Mouse (Mus musculus): Measurements from ENCODE around the gene Cd53. TPM values are rescaled to one million over a fixed set of nuclear protein-coding genes. Genes with fewer than 3 reads are reported as not detected.

Gene Cd53
- polyA plus RNA-seq (2012; rRNA removed) = 9.3 and 11.3 TPM in 2 replicates

DNA sequence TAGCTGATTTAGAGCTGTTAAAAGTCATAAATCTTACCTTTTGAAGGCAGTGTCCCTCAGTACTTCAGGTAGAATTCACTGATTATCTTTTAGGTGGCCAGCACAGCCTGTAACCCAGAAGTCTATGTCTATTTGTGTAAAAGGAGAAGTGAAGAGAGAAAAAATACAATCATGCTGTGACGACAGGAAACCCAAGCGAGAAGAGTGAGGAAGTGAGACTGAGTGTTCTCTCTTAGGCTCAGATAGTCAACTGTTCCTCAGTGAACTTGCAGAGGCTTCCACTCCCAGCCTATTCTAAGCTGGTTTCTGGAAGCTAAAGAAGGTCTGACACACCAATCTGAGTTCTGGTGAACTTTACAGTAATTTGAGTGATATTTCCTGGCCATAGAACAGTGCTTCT lies at the start of gene Cd53:
Gene Cd53 (minus strand): TSS at position 220 of the 400 bp plus-strand sequence.
- DNase-seq (ENCODE audit: low read depth) = no peak

DNA sequence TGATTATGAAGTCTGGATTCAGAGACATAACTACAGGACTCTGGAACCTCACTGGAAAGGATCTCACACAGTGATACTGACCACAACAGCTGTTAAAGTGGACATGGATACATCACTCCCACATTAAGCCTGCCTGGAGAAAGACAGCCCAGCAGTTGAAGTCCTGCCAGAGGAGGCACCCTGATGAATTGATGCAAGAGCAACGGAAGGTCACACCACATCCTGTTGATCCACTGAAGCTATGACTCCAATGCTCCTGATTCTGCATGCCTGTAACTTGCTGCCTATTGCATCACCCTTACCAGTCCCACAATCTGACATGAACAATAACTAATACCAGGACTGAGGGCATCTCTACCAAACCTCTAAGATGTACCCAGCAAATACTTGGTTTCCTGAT lies 42.2 kb upstream of the Cd53 start:
- DNase-seq (ENCODE audit: low read depth) = no peak

DNA sequence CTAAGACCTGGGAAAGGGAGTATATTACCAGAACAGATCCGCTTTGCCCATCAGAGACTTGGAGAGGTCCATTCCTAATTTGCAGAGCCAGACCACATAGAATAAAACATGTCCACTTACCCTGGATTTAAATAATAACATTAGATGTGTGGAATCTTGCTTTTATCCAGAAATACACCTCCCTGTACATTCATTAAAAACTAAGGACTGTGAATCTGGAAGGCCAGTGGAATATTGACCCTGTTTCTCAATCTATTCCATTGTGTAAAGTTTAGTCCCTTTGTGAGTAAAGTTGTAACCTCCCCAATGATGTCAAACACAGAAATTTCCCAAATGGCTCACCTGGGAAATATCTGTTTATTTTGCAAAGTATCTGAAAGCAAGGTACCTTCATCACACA lies 36.2 kb upstream of the Cd53 start, which contains the start of gene Olfr266:
Gene Olfr266 (minus strand): TSS at position 101 of the 400 bp plus-strand sequence.
- DNase-seq (ENCODE audit: low read depth) = no peak

DNA sequence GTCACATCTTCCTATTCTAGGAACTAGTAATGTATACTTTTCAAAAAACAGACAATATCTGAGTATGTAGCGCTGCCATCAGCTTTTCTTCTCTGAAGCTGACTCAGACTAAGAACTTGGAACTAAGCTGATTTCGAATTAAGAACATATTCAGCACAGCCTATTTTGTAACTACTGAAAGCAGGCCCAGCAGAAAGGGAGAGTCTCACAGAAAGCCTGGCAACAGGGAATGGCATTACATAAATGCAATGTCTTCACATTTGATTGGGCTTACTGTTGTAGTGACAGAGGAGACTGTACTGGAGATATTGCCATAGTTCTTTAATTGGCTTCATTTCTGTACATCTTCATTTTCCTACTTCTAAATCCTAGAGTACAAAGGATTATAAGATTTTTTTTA lies 27.7 kb upstream of the Cd53 start:
- DNase-seq (ENCODE audit: low read depth) = no peak

DNA sequence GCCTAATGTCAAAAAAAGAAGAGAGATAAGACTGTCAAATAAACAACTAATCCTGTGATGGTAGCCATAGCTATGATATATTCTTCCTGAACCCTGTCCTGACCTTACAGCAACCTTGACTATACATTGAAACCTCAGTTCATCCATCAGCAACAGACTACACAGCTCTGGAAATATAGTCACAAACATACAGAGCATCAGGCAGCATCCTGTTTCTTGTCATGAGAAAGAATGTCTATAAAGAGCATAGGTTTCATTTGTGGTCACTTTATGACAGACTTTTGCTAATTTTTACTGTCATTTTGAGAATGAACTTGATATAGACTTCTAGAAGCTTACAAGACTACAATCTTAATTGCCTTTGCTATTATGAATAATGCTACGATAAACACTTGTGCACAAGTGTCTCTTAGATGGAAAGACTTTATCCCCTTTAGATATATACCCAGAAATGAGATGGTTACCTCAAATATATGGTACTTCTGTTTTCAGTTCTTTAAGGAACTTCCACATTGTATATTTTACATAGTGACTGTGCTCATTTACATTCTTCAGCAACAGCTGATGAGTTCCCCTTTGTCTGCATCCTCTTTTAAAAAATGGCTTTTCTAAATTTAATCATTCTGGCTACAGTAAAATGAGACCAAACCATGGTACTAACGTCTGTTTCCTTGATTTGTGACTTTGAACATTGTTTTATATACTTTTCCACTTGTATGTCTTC lies 19.2 kb upstream of the Cd53 start:
- DNase-seq (ENCODE audit: low read depth) = no peak

DNA sequence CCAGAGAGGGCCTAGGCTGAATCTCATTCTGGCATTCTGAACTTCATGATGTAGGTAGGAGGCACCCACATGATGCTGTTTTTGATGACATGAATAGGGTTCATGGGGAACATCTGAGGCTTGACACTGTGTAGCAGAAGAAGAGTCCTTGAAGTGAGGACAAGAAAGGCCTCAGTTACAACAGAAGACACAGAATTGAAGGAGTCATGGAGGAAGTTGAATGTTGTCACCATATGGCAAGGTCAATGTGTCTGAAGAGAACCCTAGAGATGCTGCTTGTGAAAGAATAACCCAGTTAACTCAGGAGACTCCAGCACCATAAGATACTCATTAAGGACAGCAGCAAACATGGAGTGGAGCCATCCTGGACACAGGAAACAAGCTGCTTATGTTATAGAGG lies 8.1 kb upstream of the Cd53 start:
- DNase-seq (ENCODE audit: low read depth) = no peak

DNA sequence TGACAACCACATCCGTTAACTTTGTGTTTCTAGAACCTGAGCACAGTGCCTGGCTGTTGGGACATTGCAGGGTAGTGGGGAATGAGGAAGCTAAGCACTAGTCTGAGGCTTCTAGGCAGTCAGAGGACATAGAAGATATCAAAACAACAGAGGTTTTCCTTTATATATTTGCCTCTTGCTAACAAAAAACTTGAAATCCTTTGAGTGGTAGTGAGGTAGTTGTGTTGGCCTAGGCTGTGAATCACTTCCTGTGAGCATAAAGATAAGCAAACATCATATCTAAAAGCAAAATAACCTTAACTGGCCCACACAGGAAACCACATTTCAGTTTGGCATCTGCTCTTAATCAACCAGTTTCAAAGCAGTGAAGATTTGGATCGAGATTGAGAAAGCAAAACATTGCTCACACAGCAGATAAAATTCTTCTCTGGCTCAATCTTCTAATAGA lies 1.5 kb downstream of the Cd53 start:
- DNase-seq (ENCODE audit: low read depth) = no peak

DNA sequence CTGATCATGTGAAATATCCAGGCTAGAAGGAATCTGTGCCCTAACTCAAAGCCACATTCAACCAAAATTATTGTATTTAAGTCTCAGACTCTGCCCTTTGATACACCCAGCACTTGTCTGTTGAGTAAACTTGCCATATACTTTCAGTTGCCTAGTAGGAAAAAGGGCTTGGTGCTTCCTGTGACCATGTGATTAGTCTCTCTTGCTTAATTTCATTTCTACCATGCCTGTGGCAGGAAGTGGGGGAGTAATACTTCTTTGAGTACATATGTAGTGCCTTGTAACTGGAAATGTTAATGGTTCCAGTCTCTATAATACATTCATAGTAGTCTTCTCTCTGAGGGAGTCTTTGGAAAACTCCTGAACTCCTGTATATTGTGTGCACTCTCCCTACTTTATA lies 2.0 kb downstream of the Cd53 start:
- no peak for DNase-seq (ENCODE audit: low read depth)

DNA sequence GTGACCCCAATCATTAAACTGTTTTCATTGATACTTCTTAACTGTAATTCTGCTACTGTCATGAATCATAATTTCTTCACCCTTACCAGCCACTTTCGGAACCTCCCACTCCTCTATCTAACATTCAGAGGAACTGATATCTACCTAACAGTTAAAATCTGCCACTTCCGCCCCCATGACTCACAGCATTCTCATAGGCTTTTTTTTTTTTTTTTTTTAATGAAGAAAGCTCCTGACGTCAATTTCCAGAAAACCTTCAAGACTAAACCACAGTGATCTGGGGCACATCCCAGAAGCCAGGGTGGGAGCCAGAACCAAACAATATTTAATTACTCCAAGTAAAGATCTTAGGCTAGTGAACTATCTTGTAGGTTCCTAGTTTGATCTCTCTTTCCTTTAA lies 4.8 kb downstream of the Cd53 start:
- no peak for DNase-seq (ENCODE audit: low read depth)

DNA sequence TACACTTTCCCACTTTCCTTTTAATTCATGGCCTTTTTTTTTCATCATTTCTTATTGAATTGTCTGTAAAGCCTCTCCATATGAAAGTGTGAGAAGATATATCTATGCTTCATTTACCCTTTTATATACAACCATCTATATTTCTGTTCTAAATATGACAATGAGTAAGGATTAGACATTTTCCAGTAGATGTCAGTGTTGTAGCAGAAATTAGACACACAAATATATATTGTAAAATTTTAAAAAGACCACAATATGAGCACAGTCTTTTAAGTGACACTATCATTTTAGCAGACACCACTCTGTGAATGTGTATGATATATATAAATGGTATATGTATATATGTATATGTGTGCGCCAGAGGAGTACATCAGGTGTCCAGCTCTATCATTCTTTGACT lies 18.1 kb downstream of the Cd53 start:
- DNase-seq (ENCODE audit: low read depth) = no peak

DNA sequence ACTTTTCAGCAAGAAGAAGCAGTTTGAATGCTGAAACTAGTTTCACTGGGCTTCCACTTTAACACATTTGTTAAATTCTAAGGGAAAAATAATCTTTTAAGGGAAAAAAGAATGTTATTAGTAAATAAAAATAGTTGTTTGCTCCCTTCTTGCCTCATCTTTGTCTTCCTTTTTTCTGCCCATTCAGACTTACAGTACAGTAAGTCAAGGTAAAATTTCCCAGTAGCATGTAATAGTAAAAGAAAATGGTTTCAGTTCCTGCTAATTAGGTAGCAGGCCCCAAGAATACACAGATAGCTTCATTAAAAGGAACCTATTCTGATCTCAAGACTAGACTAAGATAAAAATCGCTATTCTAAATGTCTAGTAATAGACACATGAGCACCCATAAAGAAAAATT lies 34.1 kb downstream of the Cd53 start:
- no peak for DNase-seq (ENCODE audit: low read depth)

DNA sequence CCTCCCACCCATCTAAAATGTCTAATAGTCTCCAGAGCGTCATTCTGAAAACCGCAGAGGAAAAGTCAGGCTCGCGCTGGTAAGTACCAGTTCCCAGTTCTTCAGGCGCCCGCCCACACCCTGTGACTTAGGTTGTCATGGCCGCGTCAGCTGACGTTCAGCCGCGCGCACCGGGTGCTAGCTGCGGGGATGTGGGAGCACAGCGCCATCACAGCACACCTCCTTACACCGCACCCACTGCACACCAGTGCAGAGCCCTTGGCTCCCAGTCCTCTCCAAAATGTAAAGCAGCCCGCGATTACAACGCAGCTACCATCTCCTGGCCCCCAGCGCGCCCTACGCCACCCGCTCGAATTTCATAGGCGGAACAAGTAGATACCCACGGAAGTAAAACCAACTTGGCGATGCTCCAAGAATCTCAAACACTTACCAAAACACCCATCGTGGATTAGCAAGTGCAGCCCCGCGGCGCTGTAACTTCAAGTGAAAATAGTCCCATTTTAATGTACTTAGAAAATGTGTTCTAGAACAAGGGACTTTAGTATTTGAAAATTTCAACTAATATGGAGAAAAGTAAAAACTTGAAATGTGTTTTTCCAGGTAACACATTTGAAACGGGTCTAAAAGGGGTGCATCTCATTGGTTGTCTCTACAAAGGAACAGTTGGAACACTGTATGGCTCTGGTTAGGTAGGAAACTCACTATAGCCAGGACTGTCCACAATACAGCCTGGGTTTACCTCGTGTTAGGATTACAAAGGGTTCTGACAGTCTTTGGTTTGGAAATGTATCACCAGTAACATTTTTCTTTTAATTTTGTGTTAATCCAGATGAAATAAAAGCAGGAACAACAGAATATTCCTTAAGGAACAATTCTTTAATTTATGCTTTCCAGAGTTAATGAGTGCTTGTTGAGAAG lies 67.7 kb downstream of the Cd53 start:
- DNase-seq (ENCODE audit: low read depth) = peak; percentile 49

DNA sequence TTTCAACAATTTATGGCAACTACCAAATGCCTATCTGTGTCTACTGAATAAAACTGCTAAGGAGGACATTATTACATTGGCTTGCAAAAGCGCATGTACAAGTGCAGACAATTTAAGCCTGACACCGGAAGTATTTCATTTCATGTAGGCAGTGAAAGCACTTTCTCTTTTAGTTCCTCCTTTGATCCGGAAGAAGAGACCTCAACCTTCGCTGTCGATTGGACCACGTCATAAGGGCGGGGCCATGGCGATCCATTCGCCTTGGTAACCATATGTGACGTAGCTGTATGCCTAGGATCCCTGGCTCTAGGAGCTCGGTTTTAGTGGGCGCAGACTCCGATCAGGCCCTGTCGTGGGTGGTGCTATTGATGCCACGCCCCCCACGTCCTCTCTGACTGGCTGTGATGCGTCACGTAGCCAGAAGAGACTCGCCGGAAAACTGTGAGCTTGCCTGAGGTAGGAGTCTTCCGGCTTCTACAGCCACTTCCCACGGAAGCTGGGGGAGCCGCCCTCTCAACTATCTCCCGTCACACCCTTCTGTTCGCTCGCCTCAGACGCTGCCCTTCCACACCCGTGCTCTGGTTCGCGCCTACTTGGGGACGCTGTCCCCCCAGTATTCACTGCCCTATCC lies 68.4 kb downstream of the Cd53 start:
- DNase-seq (ENCODE audit: low read depth) = peak; percentile 92

Other genes starting within 250 kb of the Cd53 start
- gene Dram2, start 242.4 kb downstream of the Cd53 start, polyA plus RNA-seq (2012; rRNA removed) = 66.8 and 68.9 TPM in 2 replicates
- 20.2 and 20.7 TPM in 2 replicates for gene Cept1, start 242.3 kb downstream of the Cd53 start, polyA plus RNA-seq (2012; rRNA removed)
- gene Lrif1, start 105.2 kb downstream of the Cd53 start, polyA plus RNA-seq (2012; rRNA removed) = 4.0 and 5.1 TPM in 2 replicates
- not detected in 2 replicates for gene Olfr266, start 36.1 kb upstream of the Cd53 start, polyA plus RNA-seq (2012; rRNA removed)
- gene Kcna3, start 246.0 kb upstream of the Cd53 start, polyA plus RNA-seq (2012; rRNA removed) = 0.61 and 0.76 TPM in 2 replicates